Mouse (Mus musculus) heart, adult 18-20 months (tissue): Measurements from ENCODE around the gene Sp100. TPM values are rescaled to one million over a fixed set of nuclear protein-coding genes. Genes with fewer than 3 reads are reported as not detected.

Experiments used
- DNase-seq, 2 experiments: peaks; one replicate each; pipeline ENCODE4 v3.0.0; 2021 to 2022; ENCODE audit warnings: mixed read lengths in 1 of 2
- total RNA-seq, 2 experiments: library from RNA; stranded (reverse); gene quantifications; 2 replicates each; pipeline ENCODE4 v1.2.3; 2021

The Sp100 gene
- total RNA-seq, 2 experiments from 2014 or later: 19.6 to 20.4 TPM

GRCm38 (mm10) chr1:85697721-85698493, 48.1 kb downstream of the Sp100 start:
- DNase-seq: no peak

- no peak for DNase-seq
These were observed 52.7 kb downstream of the Sp100 start for GRCm38 (mm10) chr1:85702531-85702930.

DNA sequence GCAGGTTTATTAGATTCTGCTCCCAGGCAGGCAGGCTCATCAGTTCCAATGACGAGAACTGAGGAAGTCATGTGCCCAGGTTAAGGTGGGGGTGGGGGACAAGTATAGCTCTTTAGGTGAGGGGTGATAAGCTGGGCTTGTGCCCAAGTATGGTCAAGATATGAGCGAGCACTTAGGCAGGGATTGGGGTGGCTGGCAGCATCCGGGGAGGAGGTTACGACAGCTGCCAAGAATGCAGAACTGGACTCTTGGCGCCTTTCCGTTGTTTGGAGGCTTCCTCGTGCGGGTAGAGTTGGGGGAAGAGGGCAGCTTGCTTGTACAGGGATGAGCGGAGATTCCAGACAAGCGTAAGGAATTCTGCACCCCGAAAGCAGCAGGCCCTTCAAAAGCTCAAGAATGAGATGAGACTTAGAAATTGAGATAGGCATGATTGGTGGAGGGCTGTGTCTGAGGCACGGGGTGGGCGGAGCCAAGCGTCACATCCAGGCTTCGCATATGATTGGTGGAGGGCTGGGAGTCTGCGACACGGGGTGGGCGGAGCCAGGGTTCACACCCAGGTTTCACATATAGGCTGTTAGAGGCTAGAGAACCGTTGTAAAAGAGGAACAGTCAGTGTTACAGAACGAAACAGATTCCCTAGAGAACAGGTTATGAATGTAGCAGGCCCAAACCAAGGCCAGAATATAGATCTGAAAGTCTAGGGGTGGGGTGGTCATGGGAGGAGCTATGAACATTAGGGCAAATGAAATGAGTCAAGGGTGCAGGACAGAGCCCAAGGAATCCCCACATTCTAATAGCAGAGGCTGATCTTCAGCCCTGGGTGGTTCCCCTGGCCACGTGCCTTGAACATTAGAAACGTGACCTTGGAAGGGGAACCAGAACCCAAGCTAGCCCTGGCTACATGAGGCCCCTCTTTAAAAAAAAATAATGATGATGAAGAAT, 53.7 kb downstream of the Sp100 start:
- peak; percentile 84 to 92 for DNase-seq

- no peak for DNase-seq
These were observed 55.8 kb downstream of the Sp100 start for GRCm38 (mm10) chr1:85705552-85705951.

DNA sequence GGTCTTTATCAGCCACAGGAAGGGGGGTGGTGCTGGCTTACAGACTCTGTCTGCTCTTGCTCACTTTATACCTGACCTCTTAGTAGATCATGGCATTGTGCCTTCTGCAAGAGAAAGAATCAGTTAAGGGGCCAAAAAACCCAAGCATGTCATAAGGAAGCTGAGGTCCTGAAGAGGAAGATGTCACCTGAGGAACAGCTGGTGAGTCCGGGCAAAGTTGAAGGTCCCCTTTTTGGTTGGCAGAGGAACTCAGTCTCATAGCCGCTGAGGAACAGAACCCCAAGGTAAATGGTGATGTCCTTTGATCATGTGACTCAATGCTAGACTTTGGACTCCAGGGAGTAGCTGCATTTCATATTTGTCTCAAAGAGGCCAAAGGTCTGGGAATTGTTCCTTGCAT, 57.0 kb downstream of the Sp100 start:
- no peak for DNase-seq

DNA sequence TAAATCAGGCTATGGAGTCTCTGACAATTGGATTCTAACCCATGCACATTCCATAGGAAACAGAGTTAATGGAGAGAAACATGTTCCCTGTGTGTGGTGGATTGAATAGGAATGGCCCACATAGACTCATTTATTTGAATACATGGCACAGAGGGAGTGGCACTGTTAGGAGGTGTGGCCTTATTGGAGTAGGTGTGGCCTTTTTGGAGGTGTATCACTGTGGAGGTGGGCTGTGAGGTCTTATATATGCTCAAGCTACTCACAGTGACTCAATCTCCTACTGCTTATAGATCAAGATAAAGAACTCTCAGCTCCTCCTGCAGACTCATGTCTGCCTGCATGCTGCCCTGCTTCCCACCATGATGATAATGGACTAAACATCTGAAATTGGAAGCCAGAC, 64.7 kb downstream of the Sp100 start:
- DNase-seq: no peak

DNA sequence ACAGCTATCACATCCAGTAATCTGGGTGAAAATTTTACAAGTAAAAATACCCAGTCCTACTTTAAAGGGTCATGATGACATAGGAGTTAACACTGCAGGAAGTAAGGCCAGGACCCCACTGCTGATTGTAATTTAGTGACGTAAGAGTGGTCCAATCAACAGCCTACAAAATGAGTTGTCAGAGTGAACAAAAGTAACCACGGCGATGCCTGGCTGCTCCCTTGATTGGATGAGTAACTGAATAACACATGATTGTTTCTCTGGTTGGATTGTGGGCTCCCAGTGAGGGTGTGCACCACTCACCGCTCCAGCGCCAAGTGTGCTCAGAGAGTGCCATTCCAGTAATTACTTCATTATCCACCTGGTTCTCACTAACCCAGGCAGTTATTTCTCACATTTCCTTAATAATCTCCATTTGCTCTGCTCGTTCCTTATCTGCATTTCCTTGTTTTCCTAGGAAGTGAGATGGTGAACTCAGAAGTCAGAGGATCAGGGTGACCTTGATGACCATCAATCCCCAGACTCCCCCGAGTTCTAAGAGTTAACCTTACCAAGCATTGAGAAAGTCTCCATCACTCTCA, 66.7 kb downstream of the Sp100 start:
- DNase-seq: no peak

- no peak for DNase-seq
These were observed 69.3 kb downstream of the Sp100 start for GRCm38 (mm10) chr1:85719049-85719448.

DNA sequence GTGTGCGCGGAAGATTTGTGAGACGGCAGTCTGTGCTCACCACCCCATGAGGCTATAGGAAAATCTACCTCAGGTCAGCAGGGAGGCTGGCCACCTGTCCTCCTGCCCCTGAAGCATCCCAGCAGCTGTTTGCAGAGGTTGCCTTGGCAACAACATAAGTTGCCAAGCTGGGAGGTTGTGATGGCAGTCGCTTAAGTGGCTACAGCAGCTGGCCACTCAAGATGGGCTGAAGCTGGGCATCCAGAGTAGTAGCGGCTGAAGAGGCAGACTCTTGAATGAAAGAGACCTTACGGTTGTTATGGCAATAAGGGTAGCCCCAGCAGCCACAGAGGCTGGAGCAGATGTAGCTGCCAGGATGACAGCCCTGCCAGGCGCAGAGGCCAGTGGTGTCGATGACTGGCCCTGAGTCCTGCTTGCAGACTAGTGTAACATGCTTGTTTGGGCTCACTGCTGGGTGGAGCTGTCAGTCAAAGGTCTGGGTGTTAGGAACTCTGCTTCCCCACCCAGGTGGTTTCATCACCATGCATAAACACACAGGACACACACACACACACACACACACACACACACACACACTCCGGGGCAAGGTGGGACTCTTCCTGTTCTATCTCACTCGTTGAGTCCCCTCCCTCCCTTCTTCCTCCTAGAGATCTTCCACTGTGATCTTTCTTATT, 70.6 kb downstream of the Sp100 start:
- no peak for DNase-seq

- no peak for DNase-seq
These were observed 80.7 kb downstream of the Sp100 start for GRCm38 (mm10) chr1:85730471-85730870.

- no peak for DNase-seq
These were observed 82.8 kb downstream of the Sp100 start for GRCm38 (mm10) chr1:85732581-85732980.

DNA sequence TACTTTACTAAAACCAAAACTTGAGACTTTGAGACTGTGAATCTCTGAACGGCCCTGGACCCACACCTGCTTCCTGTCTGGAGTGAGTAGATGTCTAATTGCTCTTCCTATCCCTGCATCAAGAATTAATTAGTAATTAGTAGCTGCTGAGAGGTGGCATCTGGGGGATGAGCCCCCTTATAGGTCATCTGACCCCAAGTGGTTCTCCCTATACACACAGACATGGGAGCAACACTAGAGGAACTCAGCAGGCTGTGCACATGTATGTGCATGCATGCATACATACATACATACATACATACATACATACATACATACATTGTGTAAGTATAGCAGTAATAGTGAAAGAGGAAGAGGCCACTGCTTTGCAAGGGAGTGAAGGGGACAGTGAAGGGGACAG, 84.7 kb downstream of the Sp100 start:
- no peak for DNase-seq

DNA sequence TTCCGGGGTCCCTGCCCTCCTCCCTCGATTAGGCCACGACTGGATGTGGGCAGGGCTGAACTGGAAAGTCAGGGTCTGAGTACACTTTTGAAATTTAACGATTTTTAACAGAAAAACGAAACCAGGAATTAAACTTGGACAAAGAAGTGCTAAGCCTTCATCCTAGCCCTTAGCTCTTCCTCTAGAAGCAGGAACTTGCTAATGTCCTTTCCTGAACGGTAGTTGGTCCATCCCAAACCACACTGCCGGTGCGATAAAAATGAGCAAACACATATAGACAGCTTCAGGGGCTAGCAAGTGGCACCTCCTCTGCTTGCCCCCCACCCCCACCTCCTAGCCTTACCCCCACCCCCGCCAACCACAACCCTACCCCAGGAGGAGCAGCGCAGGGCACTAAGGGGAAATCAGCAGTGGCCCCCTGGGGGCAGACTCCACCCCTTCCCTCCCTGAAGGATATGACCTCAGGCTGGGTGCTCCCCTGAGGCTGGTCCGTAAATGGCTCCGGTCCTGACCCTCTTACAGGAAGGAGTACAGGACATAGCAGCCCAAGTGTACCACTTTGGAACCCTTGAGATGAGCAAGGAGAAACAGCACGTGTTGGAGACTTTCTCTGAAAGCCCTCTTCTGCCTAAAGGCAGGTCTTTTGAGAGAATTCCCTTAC, 85.8 kb downstream of the Sp100 start:
- DNase-seq: peak; percentile 66 to 85

DNA sequence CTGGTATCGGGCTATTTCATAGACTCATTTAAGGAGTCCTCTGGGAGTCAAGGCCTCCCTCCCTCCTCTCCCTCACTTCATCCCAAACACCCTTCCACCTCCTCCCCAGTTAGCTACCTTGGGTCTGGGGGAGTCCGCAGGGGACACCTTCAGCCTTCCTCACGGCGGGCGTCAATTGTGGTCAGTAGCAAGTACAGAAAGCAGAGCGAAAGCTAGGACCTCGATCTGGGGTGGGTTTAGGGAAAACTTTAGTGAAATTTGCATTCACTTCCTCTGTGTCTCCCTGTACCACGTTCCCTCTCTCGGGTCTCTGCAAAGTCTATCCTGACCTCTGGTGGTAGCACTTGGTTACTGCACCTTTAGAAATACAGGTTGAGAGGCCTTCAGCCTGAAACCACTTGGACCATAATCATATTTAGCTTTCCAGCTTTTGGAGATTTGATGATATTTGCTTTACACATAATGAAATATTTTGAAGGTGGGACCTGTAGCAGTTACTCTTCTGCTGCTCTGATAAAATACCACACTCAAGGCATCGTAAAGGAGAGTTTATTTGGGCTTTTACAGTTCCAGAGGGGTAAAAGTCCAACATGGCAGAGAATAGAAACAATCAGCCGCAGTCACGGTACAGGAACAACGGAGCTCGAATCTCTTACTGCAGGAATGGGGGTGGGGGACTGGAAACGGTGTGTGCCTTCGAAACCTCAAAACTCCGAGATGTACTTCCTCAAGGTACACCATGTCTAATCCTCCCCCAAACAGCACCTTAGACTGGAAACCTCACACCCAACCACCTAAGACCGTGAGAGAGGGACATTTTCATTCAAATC, 86.8 kb downstream of the Sp100 start:
- peak; percentile 84 to 89 for DNase-seq

DNA sequence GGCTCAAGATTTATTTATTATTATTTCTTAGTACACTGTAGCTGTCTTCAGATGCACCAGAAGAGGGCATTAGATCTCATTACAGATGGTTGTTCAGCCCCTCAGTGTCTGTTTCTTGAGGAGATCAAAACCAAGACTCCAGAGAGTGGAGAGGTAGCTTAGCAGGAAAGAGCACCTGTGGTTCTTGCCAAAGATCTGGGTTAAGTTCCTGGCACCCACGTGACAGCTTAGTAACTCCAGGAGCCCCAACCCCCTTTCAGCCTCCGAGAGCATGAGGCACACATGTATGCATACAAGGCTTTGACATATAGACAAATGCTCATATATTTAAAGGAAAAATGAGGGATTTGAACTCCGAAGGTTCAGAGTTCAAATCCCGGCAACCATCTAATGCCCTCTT, 89.2 kb downstream of the Sp100 start:
- DNase-seq: no peak

DNA sequence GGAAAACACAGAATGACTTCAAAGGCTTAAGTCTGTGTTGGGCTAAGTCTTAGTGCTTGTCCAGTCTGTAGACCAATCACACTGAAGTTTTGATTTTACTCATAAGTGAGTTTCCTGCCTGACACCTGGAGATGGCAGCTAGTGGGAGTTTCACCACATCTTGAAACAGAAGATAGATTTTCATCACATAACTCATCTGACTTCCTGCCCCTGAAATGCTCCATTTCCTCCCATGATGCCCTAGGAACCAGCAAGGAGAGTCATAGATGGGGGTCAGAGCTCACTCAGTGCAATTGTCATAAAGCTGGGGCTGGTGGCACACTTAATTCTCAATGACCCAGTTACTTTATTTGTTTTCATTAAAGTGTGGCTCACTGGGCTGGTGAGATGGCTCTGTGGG, 90.0 kb downstream of the Sp100 start:
- DNase-seq: no peak

- DNase-seq: no peak
These were observed 91.1 kb downstream of the Sp100 start for GRCm38 (mm10) chr1:85740923-85741322.

DNA sequence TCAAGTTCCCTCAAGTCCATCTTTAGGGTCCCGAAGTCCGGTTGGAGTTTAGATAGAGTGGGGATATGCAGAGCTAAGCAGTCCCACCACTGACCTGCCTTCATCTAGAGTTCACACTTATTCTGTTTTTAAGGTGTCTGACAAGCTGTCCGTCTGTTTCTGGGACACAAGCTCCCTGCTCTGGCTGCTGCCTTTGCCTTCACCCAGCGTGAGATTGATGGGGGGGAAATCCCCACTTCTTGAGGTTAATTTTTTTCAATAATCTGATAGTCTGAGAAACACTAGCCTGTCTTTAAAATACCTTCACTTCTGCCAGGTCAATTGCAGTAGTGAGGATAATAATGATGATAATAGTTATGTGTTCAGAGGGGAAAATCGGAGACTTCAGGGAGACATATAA, 92.5 kb downstream of the Sp100 start:
- DNase-seq: no peak

DNA sequence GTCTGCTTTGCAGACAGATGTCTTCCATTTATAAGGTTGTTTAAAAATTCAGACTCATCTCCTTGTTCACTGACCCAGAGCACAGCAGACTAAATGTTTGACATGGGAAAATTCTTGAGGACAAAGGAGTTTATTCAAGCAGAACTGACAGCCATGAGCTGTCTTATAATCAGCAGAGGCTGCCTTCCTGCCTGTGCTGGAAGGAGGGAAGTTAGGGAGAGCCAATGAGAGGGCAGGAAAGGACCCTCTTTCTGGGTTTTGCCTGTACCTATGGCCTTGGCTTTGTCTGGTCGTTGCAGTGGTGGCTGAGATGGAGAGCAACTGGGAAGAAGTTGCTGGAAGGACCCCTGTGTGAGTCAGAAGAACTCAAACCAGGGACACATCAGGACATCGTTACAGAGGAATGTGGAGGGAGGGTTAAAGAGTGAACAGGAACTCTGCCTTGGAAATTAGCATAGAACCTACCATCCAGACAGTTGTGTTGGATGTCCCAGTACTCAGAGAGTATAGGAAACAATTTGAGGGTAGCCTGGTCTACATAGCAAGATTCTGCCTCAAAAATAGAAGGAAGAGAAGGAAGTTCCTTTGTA, 93.2 kb downstream of the Sp100 start:
- no peak for DNase-seq

DNA sequence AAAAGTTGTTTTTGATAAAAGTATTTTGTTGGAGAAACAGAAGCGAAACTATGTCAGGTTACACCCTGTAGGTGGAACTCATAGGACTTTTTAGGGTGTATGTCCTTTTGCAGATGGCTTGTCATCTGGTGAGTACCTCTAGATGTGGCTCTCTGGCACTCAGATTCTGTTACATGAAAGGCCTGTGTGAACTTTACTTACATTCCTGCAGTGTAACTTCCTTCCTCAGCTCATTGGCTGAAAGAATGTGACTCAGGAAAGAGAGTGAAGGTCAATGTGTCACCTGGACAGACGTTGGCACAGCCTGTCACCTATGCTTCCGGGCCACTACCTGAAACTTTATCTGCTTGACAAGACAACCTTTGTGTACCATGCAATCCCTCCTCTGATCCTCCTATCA, 94.8 kb downstream of the Sp100 start:
- no peak for DNase-seq

DNA sequence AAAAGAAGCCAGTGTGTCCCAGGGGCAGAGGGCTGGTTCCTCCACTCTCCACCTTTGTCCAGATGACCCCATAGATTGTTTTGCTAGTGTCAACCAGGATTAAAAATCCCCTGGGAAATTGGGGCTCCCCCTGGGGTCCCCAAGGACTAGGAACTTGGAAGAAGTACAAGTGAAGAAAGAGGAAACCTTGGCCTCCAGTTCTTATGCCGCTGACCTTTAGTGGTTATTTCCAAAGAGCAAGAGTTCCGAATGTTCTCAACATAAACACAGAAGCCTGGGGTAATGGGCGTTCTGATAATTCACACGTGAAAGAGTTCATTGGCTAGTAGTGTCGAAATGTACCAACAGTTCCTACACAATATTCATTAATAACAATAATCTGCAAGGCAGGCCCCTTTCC, 96.7 kb downstream of the Sp100 start:
- DNase-seq: no peak
